Mouse (Mus musculus) ES-Bruce4 (cell line): ENCODE measurements around the gene Wtap.
"Not testable (repeated sequence)": the region's sequence is repeated elsewhere in the genome, so short reads cannot be mapped to it uniquely, and the experiment has no call there.

Experiments used
- CTCF ChIP-seq: IDR thresholded peaks from one replicate; pipeline ENCODE4 v1.8.1; 2011; ENCODE audit warnings: low read depth, low read length
- POLR2A ChIP-seq: IDR thresholded peaks from one replicate; pipeline ENCODE4 v1.8.1; 2011; ENCODE audit warnings: low read length; ENCODE audit not compliant: insufficient read depth

- not testable (repeated sequence) for TF ChIP-seq POLR2A, CTCF
Observed at GRCm38 (mm10) chr17:12931576-12931975, 62.4 kb downstream of the Wtap start.
